Mouse (Mus musculus): Measurements from ENCODE around the gene Nlrc4.

Nlrc4 gene

GRCm38 (mm10) chr17:74449776-74450175, 9.2 kb downstream of the Nlrc4 start:
- Histone ChIP-seq H3K27me3 (ENCODE audit: insufficient read depth, low read length) (no peaks in the 10 kb centered on the region), H3K4me1 (replicated peaks; ENCODE audit: low read depth, low read length) (peaks cover 16% of the 10 kb centered on the region), H3K9me3 (ENCODE audit: low read length) (no peaks in the 10 kb centered on the region), H3K4me3 (replicated peaks; ENCODE audit: low read length) (no peak overlapping the region), H3K36me3 (ENCODE audit: insufficient read depth, low read length) (peaks cover 39% of the 10 kb centered on the region)
- TF ChIP-seq NANOG (IDR thresholded peaks at IDR 0.05; ENCODE audit: borderline replicate concordance, low read length) (no peak), POU5F1 (IDR thresholded peaks at IDR 0.05; ENCODE audit: borderline replicate concordance, low read length) (no peak), CTCF (conservative IDR thresholded peaks at IDR 0.05; ENCODE audit: low read length) (no peak)

- peaks cover 8% of the 10 kb centered on the region for H3K36me3 ChIP-seq (ENCODE audit: insufficient read depth, low read length)
- no peaks in the 10 kb centered on the region for H3K27me3 ChIP-seq (ENCODE audit: insufficient read depth, low read length)
- TF ChIP-seq CTCF (conservative IDR thresholded peaks at IDR 0.05; ENCODE audit: low read length) (no peak), POU5F1 (IDR thresholded peaks at IDR 0.05; ENCODE audit: borderline replicate concordance, low read length) (no peak), NANOG (IDR thresholded peaks at IDR 0.05; ENCODE audit: borderline replicate concordance, low read length) (no peak)
- H3K4me3 ChIP-seq (replicated peaks; ENCODE audit: low read length), result no peak overlapping the region
- H3K4me1 ChIP-seq (replicated peaks; ENCODE audit: low read depth, low read length), result peaks cover 4% of the 10 kb centered on the region
- H3K9me3 ChIP-seq (ENCODE audit: low read length), result no peaks in the 10 kb centered on the region
Measured at GRCm38 (mm10) chr17:74440486-74440885, 18.5 kb downstream of the Nlrc4 start.

- Histone ChIP-seq H3K4me3 (replicated peaks; ENCODE audit: low read length) (no peak overlapping the region), H3K27me3 (ENCODE audit: insufficient read depth, low read length) (no peaks in the 10 kb centered on the region), H3K4me1 (replicated peaks; ENCODE audit: low read depth, low read length) (peaks cover 21% of the 10 kb centered on the region), H3K36me3 (ENCODE audit: insufficient read depth, low read length) (no peaks in the 10 kb centered on the region), H3K9me3 (ENCODE audit: low read length) (no peaks in the 10 kb centered on the region)
- no peak for TF ChIP-seq CTCF (conservative IDR thresholded peaks at IDR 0.05; ENCODE audit: low read length)
- no peak for TF ChIP-seq POU5F1 (IDR thresholded peaks at IDR 0.05; ENCODE audit: borderline replicate concordance, low read length)
Measured at GRCm38 (mm10) chr17:74437762-74438161, 21.2 kb downstream of the Nlrc4 start.

- H3K4me1 ChIP-seq (replicated peaks; ENCODE audit: low read depth, low read length), result peaks cover 42% of the 10 kb centered on the region
- no peak overlapping the region for H3K4me3 ChIP-seq (replicated peaks; ENCODE audit: low read length)
- H3K9me3 ChIP-seq (ENCODE audit: low read length), result no peaks in the 10 kb centered on the region
- TF ChIP-seq NANOG (IDR thresholded peaks at IDR 0.05; ENCODE audit: borderline replicate concordance, low read length) (no peak), CTCF (conservative IDR thresholded peaks at IDR 0.05; ENCODE audit: low read length) (no peak), POU5F1 (IDR thresholded peaks at IDR 0.05; ENCODE audit: borderline replicate concordance, low read length) (no peak)
- H3K27me3 ChIP-seq (ENCODE audit: insufficient read depth, low read length), result no peaks in the 10 kb centered on the region
- H3K36me3 ChIP-seq (ENCODE audit: insufficient read depth, low read length), result no peaks in the 10 kb centered on the region; the same call in 1 of the 2 replicates
Measured at GRCm38 (mm10) chr17:74432631-74433030, 26.3 kb downstream of the Nlrc4 start.

GRCm38 (mm10) chr17:74431481-74431880, 27.5 kb downstream of the Nlrc4 start:
- Histone ChIP-seq H3K9me3 (ENCODE audit: low read length) (no peaks in the 10 kb centered on the region), H3K4me1 (replicated peaks; ENCODE audit: low read depth, low read length) (peaks cover 48% of the 10 kb centered on the region), H3K36me3 (ENCODE audit: insufficient read depth, low read length) (peaks cover 11% of the 10 kb centered on the region), H3K4me3 (replicated peaks; ENCODE audit: low read length) (no peak overlapping the region), H3K27me3 (ENCODE audit: insufficient read depth, low read length) (no peaks in the 10 kb centered on the region)
- TF ChIP-seq CTCF (conservative IDR thresholded peaks at IDR 0.05; ENCODE audit: low read length) (peak; percentile 14), NANOG (IDR thresholded peaks at IDR 0.05; ENCODE audit: borderline replicate concordance, low read length) (no peak), POU5F1 (IDR thresholded peaks at IDR 0.05; ENCODE audit: borderline replicate concordance, low read length) (no peak)

- H3K4me1 ChIP-seq (replicated peaks; ENCODE audit: low read depth, low read length), result peaks cover 44% of the 10 kb centered on the region
- H3K27me3 ChIP-seq (ENCODE audit: insufficient read depth, low read length), result no peaks in the 10 kb centered on the region
- no peak for TF ChIP-seq POU5F1 (IDR thresholded peaks at IDR 0.05; ENCODE audit: borderline replicate concordance, low read length)
- TF ChIP-seq CTCF (conservative IDR thresholded peaks at IDR 0.05; ENCODE audit: low read length), result no peak
- no peak for TF ChIP-seq NANOG (IDR thresholded peaks at IDR 0.05; ENCODE audit: borderline replicate concordance, low read length)
- H3K9me3 ChIP-seq (ENCODE audit: low read length), result no peaks in the 10 kb centered on the region
- H3K36me3 ChIP-seq (ENCODE audit: insufficient read depth, low read length), result peaks cover 23% of the 10 kb centered on the region
- H3K4me3 ChIP-seq (replicated peaks; ENCODE audit: low read length), result no peak overlapping the region
Measured at GRCm38 (mm10) chr17:74430074-74430473, 28.9 kb downstream of the Nlrc4 start.

GRCm38 (mm10) chr17:74424401-74425005, 34.4 kb downstream of the Nlrc4 start:
- Histone ChIP-seq H3K9me3 (ENCODE audit: low read length) (no peaks in the 10 kb centered on the region), H3K27me3 (ENCODE audit: insufficient read depth, low read length) (no peaks in the 10 kb centered on the region), H3K36me3 (ENCODE audit: insufficient read depth, low read length) (peaks cover 69% of the 10 kb centered on the region), H3K4me1 (replicated peaks; ENCODE audit: low read depth, low read length) (peaks cover 18% of the 10 kb centered on the region), H3K4me3 (replicated peaks; ENCODE audit: low read length) (no peak overlapping the region)
- TF ChIP-seq NANOG (IDR thresholded peaks at IDR 0.05; ENCODE audit: borderline replicate concordance, low read length) (no peak), CTCF (conservative IDR thresholded peaks at IDR 0.05; ENCODE audit: low read length) (no peak), POU5F1 (IDR thresholded peaks at IDR 0.05; ENCODE audit: borderline replicate concordance, low read length) (no peak)

- peaks cover 77% of the 10 kb centered on the region for H3K36me3 ChIP-seq (ENCODE audit: insufficient read depth, low read length)
- H3K4me3 ChIP-seq (replicated peaks; ENCODE audit: low read length), result no peak overlapping the region
- H3K9me3 ChIP-seq (ENCODE audit: low read length), result no peaks in the 10 kb centered on the region
- H3K27me3 ChIP-seq (ENCODE audit: insufficient read depth, low read length), result no peaks in the 10 kb centered on the region
- no peak for TF ChIP-seq CTCF (conservative IDR thresholded peaks at IDR 0.05; ENCODE audit: low read length)
- TF ChIP-seq POU5F1 (IDR thresholded peaks at IDR 0.05; ENCODE audit: borderline replicate concordance, low read length), result no peak
- no peak for TF ChIP-seq NANOG (IDR thresholded peaks at IDR 0.05; ENCODE audit: borderline replicate concordance, low read length)
- H3K4me1 ChIP-seq (replicated peaks; ENCODE audit: low read depth, low read length), result peaks cover 40% of the 10 kb centered on the region
Measured at GRCm38 (mm10) chr17:74420656-74421055, 38.3 kb downstream of the Nlrc4 start.

GRCm38 (mm10) chr17:74418171-74418570, 40.8 kb downstream of the Nlrc4 start:
- H3K4me1 ChIP-seq (replicated peaks; ENCODE audit: low read depth, low read length), result peaks cover 44% of the 10 kb centered on the region
- TF ChIP-seq CTCF (conservative IDR thresholded peaks at IDR 0.05; ENCODE audit: low read length) (no peak), NANOG (IDR thresholded peaks at IDR 0.05; ENCODE audit: borderline replicate concordance, low read length) (no peak), POU5F1 (IDR thresholded peaks at IDR 0.05; ENCODE audit: borderline replicate concordance, low read length) (no peak)
- no peaks in the 10 kb centered on the region for H3K27me3 ChIP-seq (ENCODE audit: insufficient read depth, low read length)
- H3K4me3 ChIP-seq (replicated peaks; ENCODE audit: low read length), result no peak overlapping the region
- no peaks in the 10 kb centered on the region for H3K9me3 ChIP-seq (ENCODE audit: low read length)
- peaks cover 75% of the 10 kb centered on the region for H3K36me3 ChIP-seq (ENCODE audit: insufficient read depth, low read length)
